Mouse (Mus musculus) liver, embryonic 14.5 days (tissue): ENCODE results near the gene Pfkfb4.

Experiments used
- CTCF ChIP-seq: IDR thresholded peaks from 2 replicates; pipeline ENCODE4 v1.5.1; 2016; ENCODE audit warnings: antibody characterized with exemption, low read depth, control low read depth
- EP300 ChIP-seq: IDR thresholded peaks from 2 replicates; pipeline ENCODE4 v1.6.1; 2016; ENCODE audit warnings: antibody characterized with exemption, low read depth

- TF ChIP-seq EP300 (no peak), CTCF (no peak)
Measured at GRCm38 (mm10) chr9:108953081-108953636, 38.4 kb upstream of the Pfkfb4 start, which contains the start of gene Col7a1.
